Mouse (Mus musculus) C2C12 (cell line): ENCODE measurements around the gene Nol3. TPM values are rescaled to one million over a fixed set of nuclear protein-coding genes. Genes with fewer than 3 reads are reported as not detected.
A peak's percentile ranks its signal among the peaks of the same experiment; 100 is the strongest.

ENCODE experiments used
- H3K27me3 ChIP-seq: one replicate; pipeline ENCODE4 v1.6.1; 2011; ENCODE audit not compliant: control insufficient read depth, insufficient read depth, insufficient read length
- H3K36me3 ChIP-seq: one replicate; pipeline ENCODE4 v1.6.1; 2011; ENCODE audit not compliant: control insufficient read depth, insufficient read depth
- H3K4me3 ChIP-seq: one replicate; pipeline ENCODE4 v1.5.1; 2011; ENCODE audit warnings: mild to moderate bottlenecking, control low read depth; ENCODE audit not compliant: poor library complexity, insufficient read depth, severe bottlenecking
- H3K79me2 ChIP-seq: one replicate; pipeline ENCODE4 v1.6.1; 2011; ENCODE audit not compliant: control insufficient read depth, insufficient read depth
- H3K79me3 ChIP-seq: one replicate; pipeline ENCODE4 v1.6.1; 2011; ENCODE audit warnings: low read depth, control low read depth
- H3ac ChIP-seq: one replicate; pipeline ENCODE3; 2011; ENCODE audit warnings: low read depth; ENCODE audit not compliant: control insufficient read depth, insufficient read length
- CEBPB ChIP-seq: IDR thresholded peaks from one replicate; pipeline ENCODE4 v1.6.1; 2011; ENCODE audit warnings: low read depth, mild to moderate bottlenecking, control low read depth, moderate library complexity
- CTCF ChIP-seq: IDR thresholded peaks from one replicate; pipeline ENCODE4 v1.5.1; 2011; ENCODE audit not compliant: control insufficient read depth, insufficient read depth, insufficient read length
- FOSL1 ChIP-seq: IDR thresholded peaks from one replicate; pipeline ENCODE4 v1.8.0; 2011; ENCODE audit warnings: mild to moderate bottlenecking, low read length; ENCODE audit not compliant: poor library complexity, insufficient read depth, severe bottlenecking
- MAX ChIP-seq: IDR thresholded peaks from one replicate; pipeline ENCODE4 v1.6.1; 2011; ENCODE audit warnings: mild to moderate bottlenecking, control low read depth
- MYOD1 ChIP-seq: IDR thresholded peaks from one replicate; pipeline ENCODE4 v1.6.1; 2011; ENCODE audit warnings: low read depth; ENCODE audit not compliant: control insufficient read depth, insufficient read length
- MYOG ChIP-seq: IDR thresholded peaks from one replicate; pipeline ENCODE4 v1.6.1; 2011; ENCODE audit not compliant: control insufficient read depth, insufficient read length; ENCODE audit errors: extremely low read depth
- USF1 ChIP-seq: IDR thresholded peaks from one replicate; pipeline ENCODE4 v1.6.1; 2011; ENCODE audit warnings: low read depth, mild to moderate bottlenecking, control low read depth, moderate library complexity
- polyA plus RNA-seq: library from polyadenylated mRNA; unstranded; fragments of >200 nt; fragmentation: generic; extraction: Trizol; gene quantifications from one replicate; pipeline ENCODE4 v1.2.1, GENCODE M21; 2012; ENCODE audit warnings: missing spikeins

Nol3 gene
- polyA plus RNA-seq, 1 experiment, result 9.8 TPM

DNA sequence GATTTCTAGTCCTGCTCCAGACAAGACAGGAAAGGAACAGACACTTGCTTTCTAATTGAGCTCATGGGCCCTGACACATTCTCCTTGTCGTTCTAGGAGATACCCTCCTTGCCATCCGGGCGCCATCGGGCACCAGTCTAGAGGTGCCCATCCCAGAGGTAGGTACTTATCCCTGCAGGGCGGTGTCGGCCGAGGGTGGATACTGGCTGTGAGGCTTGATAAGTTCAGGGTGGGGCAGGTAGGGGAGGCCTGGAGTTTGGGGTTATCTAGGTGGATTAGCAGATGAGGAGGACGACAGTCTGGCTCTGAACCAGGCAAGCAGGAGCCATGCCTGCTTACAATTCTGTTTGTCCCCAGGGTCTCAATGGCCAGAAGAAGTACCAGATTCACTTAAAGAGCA, 24.0 kb downstream of the Nol3 start:
- Histone ChIP-seq H3ac (no peak overlapping the region), H3K4me3 (no peak overlapping the region), H3K79me2 (peaks cover 59% of the 10 kb centered on the region), H3K27me3 (no peaks in the 10 kb centered on the region), H3K36me3 (peaks cover 56% of the 10 kb centered on the region), H3K79me3 (peaks cover 29% of the 10 kb centered on the region)
- no peak for TF ChIP-seq CEBPB
- TF ChIP-seq USF1, result no peak
- TF ChIP-seq MYOG, result no peak
- TF ChIP-seq MAX, result no peak
- no peak for TF ChIP-seq FOSL1
- no peak for TF ChIP-seq MYOD1
- TF ChIP-seq CTCF, result no peak

DNA sequence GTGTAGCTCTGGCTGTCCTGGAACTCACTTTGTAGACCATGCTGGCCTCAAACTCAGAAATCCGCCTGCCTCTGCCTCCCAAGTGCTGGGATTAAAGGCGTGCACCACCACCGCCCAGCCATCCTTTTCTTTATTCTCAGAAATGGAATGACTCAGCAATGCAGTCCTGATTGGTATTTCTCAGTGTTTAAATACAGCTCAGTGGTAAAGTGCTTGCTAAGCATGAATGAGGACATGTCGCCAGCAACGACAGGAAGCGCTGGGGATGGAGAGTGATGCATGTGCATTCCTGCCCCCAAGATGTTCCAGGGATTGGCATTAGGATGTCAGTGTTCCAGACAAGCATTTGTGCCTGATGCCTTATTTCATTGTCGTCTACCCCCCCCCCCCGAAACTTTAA, 27.5 kb downstream of the Nol3 start:
- peaks cover 44% of the 10 kb centered on the region for H3K79me2 ChIP-seq
- no peak overlapping the region for H3K4me3 ChIP-seq
- no peak for TF ChIP-seq MYOD1
- no peak for TF ChIP-seq CTCF
- no peak for TF ChIP-seq MAX
- no peak for TF ChIP-seq MYOG
- TF ChIP-seq USF1, result no peak
- TF ChIP-seq CEBPB, result no peak
- no peak for TF ChIP-seq FOSL1
- no peak overlapping the region for H3ac ChIP-seq
- peaks cover 21% of the 10 kb centered on the region for H3K79me3 ChIP-seq
- peaks cover 78% of the 10 kb centered on the region for H3K36me3 ChIP-seq
- H3K27me3 ChIP-seq, result no peaks in the 10 kb centered on the region

DNA sequence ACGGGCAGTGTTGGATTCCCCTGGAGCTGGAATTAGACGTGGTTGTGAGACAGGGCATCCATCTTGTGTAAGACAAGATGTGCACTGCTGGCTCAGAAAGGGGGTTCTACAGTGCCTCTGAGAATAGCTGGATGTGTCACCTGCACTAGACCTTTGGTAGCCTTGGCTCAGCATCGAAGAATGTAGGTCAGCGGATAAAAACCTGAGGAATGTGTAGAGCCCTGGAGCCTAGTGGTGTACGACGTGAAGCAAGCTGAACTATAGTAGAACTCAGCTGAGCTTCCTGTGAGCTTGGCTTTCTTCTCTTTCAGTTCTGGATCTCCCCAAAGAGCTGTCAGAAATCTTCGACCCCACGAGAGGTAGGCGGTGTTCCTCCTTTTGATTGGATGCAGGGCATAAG, 27.9 kb downstream of the Nol3 start:
- Histone ChIP-seq H3K27me3 (no peaks in the 10 kb centered on the region), H3ac (no peak overlapping the region), H3K36me3 (peaks cover 78% of the 10 kb centered on the region), H3K4me3 (no peak overlapping the region), H3K79me3 (peaks cover 16% of the 10 kb centered on the region), H3K79me2 (peaks cover 40% of the 10 kb centered on the region)
- TF ChIP-seq CEBPB, result no peak
- no peak for TF ChIP-seq MAX
- TF ChIP-seq CTCF, result no peak
- TF ChIP-seq MYOD1, result no peak
- no peak for TF ChIP-seq MYOG
- TF ChIP-seq USF1, result no peak
- no peak for TF ChIP-seq FOSL1

DNA sequence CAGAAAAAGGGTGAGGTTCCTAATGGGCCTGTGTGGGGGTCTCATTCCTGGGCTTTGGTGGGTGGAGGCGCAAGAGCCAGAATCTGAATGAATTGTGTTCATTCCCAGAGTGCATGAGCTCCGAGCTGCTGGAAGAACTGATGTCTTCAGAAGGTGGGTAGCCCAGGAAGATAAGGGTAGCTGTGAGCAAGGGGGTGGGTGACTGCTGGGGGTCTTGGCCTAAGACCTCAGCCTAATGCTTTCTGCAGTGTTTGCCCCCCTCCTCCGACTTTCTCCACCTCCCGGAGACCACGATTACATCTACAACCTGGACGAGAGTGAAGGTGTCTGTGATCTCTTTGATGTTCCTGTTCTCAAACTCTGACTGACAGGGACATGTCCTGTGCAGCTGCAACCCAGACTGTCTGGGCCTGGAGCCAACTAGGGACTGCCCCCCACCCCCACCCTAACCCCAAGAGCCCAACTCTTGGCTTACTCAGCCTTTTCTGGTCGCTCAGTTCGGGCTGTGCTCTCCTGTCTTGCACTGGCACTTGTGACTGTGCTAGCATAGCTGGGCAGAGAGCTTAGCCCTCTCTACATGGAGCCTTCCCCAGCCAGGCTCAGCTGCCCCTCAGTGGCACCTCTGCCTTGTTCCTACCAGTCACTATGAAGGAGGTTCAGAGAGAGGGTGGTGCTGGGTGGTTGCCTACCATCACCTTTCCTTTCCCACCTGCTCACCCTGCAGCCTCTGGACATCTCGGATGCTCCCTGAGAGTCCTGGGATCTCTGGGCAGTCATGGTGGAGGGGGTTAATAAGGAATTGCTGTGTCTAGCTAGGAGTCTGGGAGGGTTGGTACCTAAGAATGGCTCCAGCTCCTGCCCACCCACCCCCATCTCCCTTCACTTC, 28.6 kb downstream of the Nol3 start:
- Histone ChIP-seq H3K4me3 (no peak overlapping the region), H3K27me3 (no peaks in the 10 kb centered on the region), H3ac (no peak overlapping the region), H3K36me3 (peaks cover 73% of the 10 kb centered on the region), H3K79me2 (peaks cover 33% of the 10 kb centered on the region), H3K79me3 (peaks cover 9% of the 10 kb centered on the region)
- TF ChIP-seq CTCF, result no peak
- TF ChIP-seq MAX, result no peak
- TF ChIP-seq USF1, result no peak
- peak; percentile 68 for TF ChIP-seq MYOD1

DNA sequence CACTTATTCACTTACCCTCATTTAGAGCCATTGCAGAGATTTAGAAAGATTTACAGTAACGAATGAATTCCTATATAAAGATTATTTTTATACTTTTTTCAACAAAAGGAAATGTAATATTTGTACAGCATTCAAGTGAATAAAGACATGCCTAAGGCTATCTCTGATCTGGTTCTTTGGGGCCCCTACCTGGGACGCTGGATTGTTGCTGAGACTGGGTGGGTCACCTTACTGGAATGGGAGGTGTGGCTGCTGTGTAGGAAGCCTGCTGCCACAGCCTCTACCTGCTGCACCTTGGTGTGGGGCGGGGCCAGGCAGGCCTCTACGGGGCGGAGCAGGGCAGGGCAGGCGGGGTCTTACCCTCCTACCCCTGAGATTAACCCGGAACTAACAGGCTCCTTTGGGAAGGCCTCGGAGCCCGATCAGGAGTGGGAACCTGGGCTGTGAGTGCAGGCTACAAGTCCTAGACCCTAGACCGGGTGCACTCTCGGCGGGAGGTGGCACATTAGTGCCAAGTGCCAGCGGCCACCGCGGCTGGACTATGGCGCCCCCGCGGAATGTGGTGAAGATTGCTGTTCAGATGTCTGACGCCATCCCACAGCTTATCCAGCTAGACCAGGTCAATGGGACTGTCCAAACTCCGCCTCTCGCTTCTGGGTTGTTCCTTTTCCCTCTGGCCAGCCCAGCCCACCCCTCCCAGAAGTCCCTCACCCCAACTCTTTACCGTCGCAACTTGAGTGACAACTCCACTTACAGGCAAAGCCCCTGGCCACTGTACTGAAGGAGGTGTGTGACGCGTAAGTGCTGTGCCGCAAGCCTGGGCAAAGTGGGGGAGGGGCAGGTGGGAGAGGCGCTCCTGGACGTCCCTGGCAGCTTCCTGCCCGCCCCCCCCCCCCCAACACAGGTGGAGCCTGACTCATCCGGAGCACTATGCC, 29.5 kb downstream of the Nol3 start, which contains the start of gene Elmo3:
Gene Elmo3, plus strand, starts transcription at position 391 of the 935 bp plus-strand sequence.
- H3K79me3 ChIP-seq, result peaks cover 4% of the 10 kb centered on the region
- no peak within 1 kb of the TSS for H3ac ChIP-seq
- no peak for TF ChIP-seq USF1
- H3K79me2 ChIP-seq, result peaks cover 24% of the 10 kb centered on the region
- peaks cover 71% of the 10 kb centered on the region for H3K36me3 ChIP-seq
- no peaks in the 10 kb centered on the region for H3K27me3 ChIP-seq
- H3K4me3 ChIP-seq, result no peak within 1 kb of the TSS

DNA sequence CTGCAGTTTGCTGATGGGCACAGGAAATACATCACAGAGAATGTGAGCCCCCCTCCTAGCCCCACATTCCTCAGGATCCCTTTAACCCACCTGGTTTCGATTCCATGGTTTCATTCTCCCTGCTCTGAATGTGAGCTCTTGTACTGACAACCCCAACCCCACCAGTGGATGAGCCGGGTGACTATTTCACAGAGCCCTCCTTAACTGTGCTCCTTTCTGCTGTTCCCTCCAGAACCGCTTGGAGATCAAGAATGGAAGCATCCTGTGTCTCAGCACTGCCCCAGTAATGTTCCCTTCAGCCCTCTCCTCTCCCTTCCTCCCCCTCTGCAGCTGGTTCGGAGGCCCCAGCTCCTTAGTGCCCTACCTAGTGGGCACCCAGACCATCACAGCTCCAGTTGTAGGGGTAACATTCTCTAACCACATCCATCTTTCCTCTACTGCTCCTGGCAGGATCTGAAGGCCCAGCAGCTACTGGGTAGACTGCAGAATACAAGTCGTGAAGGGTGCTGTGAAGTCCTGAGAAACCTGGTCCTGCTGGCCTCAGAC, 30.3 kb downstream of the Nol3 start:
- no peak for TF ChIP-seq CTCF
- no peak for TF ChIP-seq MAX
- Histone ChIP-seq H3K79me2 (peaks cover 16% of the 10 kb centered on the region), H3K36me3 (peaks cover 70% of the 10 kb centered on the region), H3K4me3 (no peak overlapping the region), H3K27me3 (no peaks in the 10 kb centered on the region), H3K79me3 (peaks cover 4% of the 10 kb centered on the region), H3ac (no peak overlapping the region)
